Mouse (Mus musculus) adrenal gland, postnatal 0 days (tissue): ENCODE data around the gene Neurl2. TPM values are rescaled to one million over a fixed set of nuclear protein-coding genes. Genes with fewer than 3 reads are reported as not detected.

ENCODE experiments used
- polyA plus RNA-seq: library from polyadenylated mRNA; unstranded; fragments of >200 nt; fragmentation: Nextera tagmentation; extraction: Ambion mirVana; gene quantifications from 2 replicates; pipeline ENCODE4 v1.2.1, GENCODE M21; 2015

Gene Neurl2
- polyA plus RNA-seq = 6.9 and 7.3 TPM in 2 replicates

GRCm38 (mm10) chr2:164833314-164833959, at the start of gene Neurl2:
TSS of gene Neurl2 (minus strand) at chr2:164833456.

GRCm38 (mm10) chr2:164879228-164879567, 45.9 kb upstream of the Neurl2 start, which contains the start of gene Pcif1:
TSS of gene Pcif1 (plus strand) at chr2:164879304.

GRCm38 (mm10) chr2:164857101-164857821, 24.0 kb upstream of the Neurl2 start, which contains the start of gene Pltp:
TSS of gene Pltp (minus strand) at chr2:164857711.

GRCm38 (mm10) chr2:164832748-164833301, 431 bp downstream of the Neurl2 start, which contains the start of gene Ctsa:
TSS of gene Ctsa (plus strand) at chr2:164832873.

GRCm38 (mm10) chr2:164828437-164828836, 4.8 kb downstream of the Neurl2 start, which contains the start of gene Spata25:
TSS of gene Spata25 (minus strand) at chr2:164828537.

GRCm38 (mm10) chr2:164822636-164823165, 10.6 kb downstream of the Neurl2 start, which contains the start of gene Zswim1:
TSS of gene Zswim1 (plus strand) at chr2:164822686.

GRCm38 (mm10) chr2:164804533-164805331, 28.5 kb downstream of the Neurl2 start, which contains the start of the genes Acot8 and Zswim3:
TSS of gene Acot8 (minus strand) at chr2:164804882.
TSS of gene Zswim3 (plus strand) at chr2:164805098.

GRCm38 (mm10) chr2:164785481-164786387, 47.5 kb downstream of the Neurl2 start, which contains the start of gene Snx21:
TSS of gene Snx21 (plus strand) at chr2:164785823.

Other genes starting within 250 kb of the Neurl2 start
- gene Wfdc6a, start 248.0 kb downstream of the Neurl2 start, polyA plus RNA-seq = 2.2 TPM in 2 replicates
- gene Eppin, start 239.9 kb downstream of the Neurl2 start, polyA plus RNA-seq = 0.18 TPM in 1 of 2 replicates, not detected in the other
- gene Wfdc6b, start 219.9 kb downstream of the Neurl2 start, polyA plus RNA-seq = not detected in 2 replicates
- 0.26 TPM in 1 of 2 replicates, not detected in the other for gene Wfdc8, start 219.8 kb downstream of the Neurl2 start, polyA plus RNA-seq
- gene Wfdc16, start 194.7 kb downstream of the Neurl2 start, polyA plus RNA-seq = not detected in 2 replicates
- 0.33 TPM in 1 of 2 replicates, not detected in the other for gene Wfdc10, start 177.4 kb downstream of the Neurl2 start, polyA plus RNA-seq
- gene Wfdc9, start 176.9 kb downstream of the Neurl2 start, polyA plus RNA-seq = not detected in 2 replicates
- gene Wfdc11, start 159.4 kb downstream of the Neurl2 start, polyA plus RNA-seq = not detected in 2 replicates
- gene Wfdc13, start 148.3 kb downstream of the Neurl2 start, polyA plus RNA-seq = 0.21 and 0.61 TPM in 2 replicates
- not detected in 2 replicates for gene Spint4, start 135.0 kb downstream of the Neurl2 start, polyA plus RNA-seq
- gene Spint5, start 118.2 kb downstream of the Neurl2 start, polyA plus RNA-seq = not detected in 2 replicates
- gene Wfdc3, start 87.5 kb downstream of the Neurl2 start, polyA plus RNA-seq = 0.30 and 0.70 TPM in 2 replicates
- 52.3 and 62.8 TPM in 2 replicates for gene Dnttip1, start 87.5 kb downstream of the Neurl2 start, polyA plus RNA-seq
- gene Ube2c, start 63.6 kb downstream of the Neurl2 start, polyA plus RNA-seq = 79.0 and 81.0 TPM in 2 replicates
- gene Tnnc2, start 53.5 kb downstream of the Neurl2 start, polyA plus RNA-seq = 19.4 and 89.9 TPM in 2 replicates
- gene Snx21, start 47.6 kb downstream of the Neurl2 start, polyA plus RNA-seq = 34.8 and 51.2 TPM in 2 replicates
- gene Acot8, start 28.6 kb downstream of the Neurl2 start, polyA plus RNA-seq = 15.9 and 18.7 TPM in 2 replicates
- gene Zswim3, start 28.4 kb downstream of the Neurl2 start, polyA plus RNA-seq = 4.1 and 4.6 TPM in 2 replicates
- 7.9 and 12.0 TPM in 2 replicates for gene Zswim1, start 10.8 kb downstream of the Neurl2 start, polyA plus RNA-seq
- not detected in 2 replicates for gene Spata25, start 4.9 kb downstream of the Neurl2 start, polyA plus RNA-seq
- gene Ctsa, start 583 bp downstream of the Neurl2 start, polyA plus RNA-seq = 120 and 175 TPM in 2 replicates
- gene Pltp, start 24.3 kb upstream of the Neurl2 start, polyA plus RNA-seq = 15.2 and 19.5 TPM in 2 replicates
- 65.8 and 77.0 TPM in 2 replicates for gene Pcif1, start 45.8 kb upstream of the Neurl2 start, polyA plus RNA-seq
- 5.2 and 6.4 TPM in 2 replicates for gene Zfp335, start 78.3 kb upstream of the Neurl2 start, polyA plus RNA-seq
- gene Mmp9, start 107.3 kb upstream of the Neurl2 start, polyA plus RNA-seq = 1.8 and 2.3 TPM in 2 replicates
- gene Slc12a5, start 127.3 kb upstream of the Neurl2 start, polyA plus RNA-seq = 1.0 and 2.0 TPM in 2 replicates
- 23.1 and 27.8 TPM in 2 replicates for gene Ncoa5, start 201.4 kb upstream of the Neurl2 start, polyA plus RNA-seq
- 13.0 and 21.6 TPM in 2 replicates for gene Cd40, start 222.2 kb upstream of the Neurl2 start, polyA plus RNA-seq